Mouse (Mus musculus) liver, embryonic 14.5 days (tissue): ENCODE data around the gene Padi1. TPM values are rescaled to one million over a fixed set of nuclear protein-coding genes. Genes with fewer than 3 reads are reported as not detected.

Experiments
- ATAC-seq: fragments of 200-750 bp; cut with Nextera tagmentation; 2 replicates; pipeline ENCODE4 v1.8.0; 2017; ENCODE audit warnings: moderate number of reproducible peaks, mild to moderate bottlenecking, moderate library complexity; ENCODE audit not compliant: insufficient read depth
- DNase-seq, 3 experiments: peaks; one replicate each; pipeline ENCODE4 v3.0.0-alpha.2; 2012 to 2013; ENCODE audit warnings: low read depth in 3 of 3, low spot score in 3 of 3
- H3K27ac ChIP-seq: fragments of 300-500 bp; sonication (generic); 2 replicates; pipeline ENCODE4 v1.5.1; 2014; ENCODE audit warnings: moderate library complexity, mild to moderate bottlenecking, control low read depth, inconsistent platforms
- H3K27me3 ChIP-seq: fragments of 300-500 bp; sonication (generic); 2 replicates; pipeline ENCODE4 v1.6.1; 2014; ENCODE audit warnings: mild to moderate bottlenecking, low read length, moderate library complexity; ENCODE audit not compliant: control insufficient read depth, insufficient read depth
- H3K36me3 ChIP-seq: fragments of 300-500 bp; sonication (generic); replicated peaks from 2 replicates; pipeline ENCODE4 v1.6.1; 2014; ENCODE audit warnings: low read depth; ENCODE audit not compliant: control insufficient read depth, insufficient read depth
- H3K4me1 ChIP-seq, 2 experiments: fragments of 200-500 bp in 1 of 2; fragments of 300-500 bp in 1 of 2; sonication (generic) in 1 of 2; replicated peaks; 2 replicates each; pipeline ENCODE4 v1.6.1; 2012 to 2014; ENCODE audit warnings: antibody characterized with exemption in 1 of 2, inconsistent platforms in 1 of 2, low read length in 1 of 2; ENCODE audit not compliant: control insufficient read depth in 2 of 2, insufficient read depth in 2 of 2
- H3K4me2 ChIP-seq: fragments of 300-500 bp; sonication (generic); 2 replicates; pipeline ENCODE4 v1.6.1; 2014; ENCODE audit warnings: low read depth, mild to moderate bottlenecking, control low read depth, moderate library complexity
- H3K4me3 ChIP-seq, 2 experiments: fragments of 200-500 bp in 1 of 2; fragments of 300-500 bp in 1 of 2; sonication (generic) in 1 of 2; 2 replicates each; pipeline ENCODE4 v1.5.1; 2012 to 2014; ENCODE audit warnings: low read depth in 2 of 2, low read length in 2 of 2, mild to moderate bottlenecking in 2 of 2, control low read depth in 1 of 2, inconsistent platforms in 1 of 2, moderate library complexity in 1 of 2; ENCODE audit not compliant: insufficient read depth in 1 of 2
- H3K9ac ChIP-seq: fragments of 300-500 bp; sonication (generic); replicated peaks from 2 replicates; pipeline ENCODE4 v1.6.1; 2014; ENCODE audit warnings: mild to moderate bottlenecking, control low read depth, moderate library complexity
- H3K9me3 ChIP-seq: fragments of 300-500 bp; sonication (generic); 2 replicates; pipeline ENCODE4 v1.6.1; 2016; ENCODE audit warnings: low read length, mixed read lengths; ENCODE audit not compliant: control insufficient read depth
- CTCF ChIP-seq: IDR thresholded peaks from 2 replicates; pipeline ENCODE4 v1.5.1; 2016; ENCODE audit warnings: antibody characterized with exemption, low read depth, control low read depth
- EP300 ChIP-seq: IDR thresholded peaks from 2 replicates; pipeline ENCODE4 v1.6.1; 2016; ENCODE audit warnings: antibody characterized with exemption, low read depth
- WGBS: fragments of 180-500 bp; shearing (Covaris S2); extraction: QIAGEN DNeasy Blood & Tissue Kit; methylation state at CpG from one replicate; pipeline ENCODE4 v1.1.7; 2014; ENCODE audit not compliant: insufficient replicate concordance; 5-methylcytosine and 5-hydroxymethylcytosine counted together
- polyA plus RNA-seq, 2 experiments: library from polyadenylated mRNA; depleted of rRNA in 1 of 2; stranded (reverse) in 1 of 2; unstranded in 1 of 2; fragments of >200 nt; fragmentation: Nextera tagmentation in 1 of 2; extraction: Ambion mirVana in 1 of 2; gene quantifications; 2 replicates each; pipeline versions ENCODE4 v1.2.1 to v1.2.3; 2012 to 2014

The Padi1 gene
- polyA plus RNA-seq, 2 experiments: 0.01 TPM; not detected in 1

DNA sequence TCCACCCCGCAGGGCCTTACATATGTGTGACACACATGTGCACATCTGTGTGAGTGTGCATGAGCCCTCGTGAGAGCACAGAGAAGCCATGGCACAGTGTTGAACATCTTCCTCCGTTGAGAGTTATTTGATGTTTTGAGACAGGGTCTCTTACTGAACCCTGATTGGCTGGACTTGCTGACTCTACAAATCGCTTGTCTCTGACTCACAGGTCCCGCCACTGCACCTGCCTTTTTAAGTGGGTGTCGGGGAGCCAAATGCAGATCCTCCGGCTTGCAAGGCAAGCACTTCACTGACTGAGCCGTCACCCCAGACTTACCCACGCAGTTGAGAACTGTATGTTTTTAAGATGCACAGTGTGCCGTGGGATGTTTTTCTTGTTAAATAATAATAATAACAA lies 69.7 kb downstream of the Padi1 start:
- Histone ChIP-seq H3K27ac (no peak overlapping the region), H3K4me3 (no peak overlapping the region), H3K4me2 (no peak overlapping the region), H3K9me3 (no peaks in the 10 kb centered on the region), H3K36me3 (no peaks in the 10 kb centered on the region), H3K4me1 (peaks cover 0 to 3% of the 10 kb centered on the region in 2 experiments; a peak in 1 of 4 replicates), H3K27me3 (no peaks in the 10 kb centered on the region), H3K9ac (no peak overlapping the region)
- DNase-seq (no peak), ATAC-seq (no peak)
- 73% methylated on average over 10 of the region's 10 CpGs for WGBS
- TF ChIP-seq CTCF (no peak), EP300 (no peak)

DNA sequence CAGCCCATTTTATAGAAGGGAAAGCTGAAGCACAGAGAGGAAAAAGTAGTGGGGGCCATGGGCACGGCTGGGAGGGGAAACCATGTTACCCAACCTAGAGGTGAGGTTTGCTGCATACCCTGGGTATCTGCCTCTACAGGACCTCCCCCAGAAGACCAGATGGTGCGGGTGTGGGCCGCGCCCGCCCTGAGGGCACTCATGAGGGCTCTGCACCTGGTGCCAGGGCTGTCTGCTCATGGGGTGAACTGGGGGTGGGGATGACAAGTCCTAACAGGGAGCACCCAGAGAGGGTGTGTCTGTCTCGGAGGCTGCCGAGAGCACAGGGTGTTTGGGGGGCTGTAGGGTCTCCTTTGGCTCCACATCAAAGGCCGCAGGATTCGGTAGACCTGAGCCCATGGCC lies 70.7 kb downstream of the Padi1 start:
- 70% methylated on average over 9 of the region's 9 CpGs for WGBS
- H3K27ac ChIP-seq: no peak overlapping the region

DNA sequence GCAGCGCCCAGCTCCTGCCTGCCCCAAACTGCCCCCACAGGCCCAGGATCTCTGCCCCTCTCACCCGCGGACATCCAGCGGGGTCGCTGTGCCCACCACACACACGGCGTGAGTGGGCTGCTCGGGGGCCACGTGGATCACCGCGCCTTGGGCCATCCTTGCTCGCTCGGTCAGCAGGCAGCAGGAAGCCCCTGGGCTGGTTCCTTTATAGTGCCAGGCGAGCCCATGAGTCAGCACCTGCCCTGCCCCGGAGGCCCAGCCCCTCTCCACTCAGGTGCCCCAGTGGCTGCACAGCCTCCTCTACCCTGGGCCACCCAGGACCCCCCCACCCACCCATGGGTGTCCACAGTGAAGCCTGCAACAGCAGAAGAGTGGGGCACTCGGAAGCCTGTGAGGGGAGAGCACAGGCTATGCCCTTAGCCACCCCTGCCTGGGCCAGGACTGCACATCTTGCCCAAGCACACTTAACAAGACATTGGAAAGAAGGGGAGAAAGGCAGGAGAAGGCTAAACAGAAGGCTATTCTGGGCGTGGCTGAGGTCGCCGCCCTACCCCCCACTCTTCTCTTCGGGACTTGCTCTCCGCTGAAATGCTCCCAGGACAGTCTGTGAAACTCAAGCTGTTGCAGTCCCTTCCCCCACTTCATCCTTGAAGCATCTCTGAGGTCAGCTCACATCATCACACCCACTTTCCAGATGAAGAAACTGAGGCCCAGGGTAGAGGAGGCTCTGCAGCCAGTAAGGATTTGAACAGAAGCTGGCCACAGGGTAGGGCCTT lies 71.4 kb downstream of the Padi1 start, which contains the start of gene Padi4:
Gene Padi4, minus strand, starts transcription at position 212 of the 776 bp plus-strand sequence.
- no peaks in the 10 kb centered on the region for H3K9me3 ChIP-seq
- DNase-seq: no peak
- H3K27me3 ChIP-seq: no peaks in the 10 kb centered on the region
- no peak for ATAC-seq
- no peak for TF ChIP-seq EP300
- TF ChIP-seq CTCF: no peak
- H3K4me1 ChIP-seq: peaks cover 0 to 2% of the 10 kb centered on the region in 2 experiments; a peak in 2 of 4 replicates
- H3K4me2 ChIP-seq: no peak within 1 kb of the TSS
- no peak within 1 kb of the TSS for H3K27ac ChIP-seq
- WGBS: 64% methylated on average over 21 of the region's 21 CpGs
- no peak within 1 kb of the TSS for H3K9ac ChIP-seq
- H3K36me3 ChIP-seq: no peaks in the 10 kb centered on the region
- no peak within 1 kb of the TSS for H3K4me3 ChIP-seq

More for the DNA sequence above, 70.7 kb downstream of the Padi1 start:
- Histone ChIP-seq H3K9ac (no peak overlapping the region), H3K4me2 (no peak overlapping the region), H3K4me3 (no peak overlapping the region), H3K36me3 (no peaks in the 10 kb centered on the region), H3K4me1 (peaks cover 0 to 5% of the 10 kb centered on the region in 2 experiments; a peak in 2 of 4 replicates), H3K27me3 (no peaks in the 10 kb centered on the region), H3K9me3 (no peaks in the 10 kb centered on the region)
- TF ChIP-seq CTCF: no peak
- no peak for TF ChIP-seq EP300
- DNase-seq (no peak), ATAC-seq (no peak)

DNA sequence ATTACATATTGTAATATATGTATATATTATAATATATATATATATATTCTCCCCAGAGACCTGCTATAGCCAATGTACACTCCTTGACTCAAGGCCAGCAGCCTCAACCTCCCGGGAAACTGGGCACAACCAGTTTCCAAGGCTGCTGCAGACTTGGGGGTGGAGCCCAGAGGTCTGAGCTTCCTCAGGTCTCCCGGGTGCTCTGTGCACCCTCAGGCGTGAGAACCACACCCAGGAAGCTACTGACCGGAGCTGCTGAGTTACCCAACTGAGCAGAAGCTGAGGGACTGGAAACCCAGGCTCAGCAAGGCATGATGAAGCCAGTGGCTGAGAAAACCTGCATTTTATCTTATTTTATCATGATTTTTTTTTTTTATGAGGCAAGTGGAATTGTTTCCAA lies 74.5 kb downstream of the Padi1 start:
- Histone ChIP-seq H3K9me3 (no peaks in the 10 kb centered on the region), H3K36me3 (no peaks in the 10 kb centered on the region), H3K4me1 (peaks cover 0 to 2% of the 10 kb centered on the region in 2 experiments; a peak in 2 of 4 replicates), H3K9ac (no peak overlapping the region), H3K4me3 (no peak overlapping the region), H3K4me2 (no peak overlapping the region), H3K27ac (no peak overlapping the region), H3K27me3 (no peaks in the 10 kb centered on the region)
- TF ChIP-seq CTCF (no peak), EP300 (no peak)
- 9% methylated on average over 4 of the region's 4 CpGs for WGBS
- no peak for ATAC-seq
- DNase-seq: no peak

DNA sequence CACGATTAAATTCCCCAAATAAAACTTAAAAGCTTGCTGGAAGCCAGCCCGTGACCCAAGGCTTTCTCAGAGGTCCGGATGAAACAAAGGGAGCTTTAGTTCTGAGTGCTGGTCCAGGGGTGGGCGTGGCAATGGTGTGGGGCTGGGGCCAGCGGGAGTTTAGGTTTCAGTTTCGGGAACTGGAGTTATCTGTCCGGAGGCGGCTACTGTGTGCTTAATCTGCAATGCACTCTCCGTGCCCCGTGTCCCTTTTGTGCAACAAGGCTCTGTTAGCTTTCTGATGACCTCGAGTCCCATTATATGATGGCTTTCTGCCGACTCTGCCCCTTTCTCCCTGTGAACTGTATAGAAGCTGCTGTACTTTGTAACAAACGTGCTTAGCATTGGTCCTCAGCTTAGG lies 75.1 kb downstream of the Padi1 start:
- TF ChIP-seq CTCF: no peak
- no peak for TF ChIP-seq EP300
- Histone ChIP-seq H3K9ac (no peak overlapping the region), H3K4me3 (peak overlapping the region; percentile 5 to 45), H3K4me2 (peak overlapping the region; percentile 45), H3K9me3 (no peaks in the 10 kb centered on the region), H3K36me3 (no peaks in the 10 kb centered on the region), H3K4me1 (peaks cover 0 to 2% of the 10 kb centered on the region in 2 experiments; a peak in 2 of 4 replicates), H3K27ac (no peak overlapping the region), H3K27me3 (no peaks in the 10 kb centered on the region)
- WGBS: 7% methylated on average over 13 of the region's 13 CpGs
- peak; percentile 57; the same call in 1 of the 2 replicates for ATAC-seq
- DNase-seq: no peak
